Mouse (Mus musculus) bone marrow macrophage, adult 2 months (primary cell): ENCODE data around the gene Tcl1b4.
"Not testable (repeated sequence)": the region's sequence is repeated elsewhere in the genome, so short reads cannot be mapped to it uniquely, and the experiment has no call there.

Source experiments
- CTCF ChIP-seq: IDR thresholded peaks from 2 replicates; pipeline ENCODE4 v1.5.1; 2012; ENCODE audit warnings: low read depth, mild to moderate bottlenecking, low read length, moderate library complexity
- POLR2A ChIP-seq: IDR thresholded peaks from 2 replicates; pipeline ENCODE4 v1.6.1; 2012; ENCODE audit warnings: mild to moderate bottlenecking, low read depth, low read length, borderline replicate concordance

DNA sequence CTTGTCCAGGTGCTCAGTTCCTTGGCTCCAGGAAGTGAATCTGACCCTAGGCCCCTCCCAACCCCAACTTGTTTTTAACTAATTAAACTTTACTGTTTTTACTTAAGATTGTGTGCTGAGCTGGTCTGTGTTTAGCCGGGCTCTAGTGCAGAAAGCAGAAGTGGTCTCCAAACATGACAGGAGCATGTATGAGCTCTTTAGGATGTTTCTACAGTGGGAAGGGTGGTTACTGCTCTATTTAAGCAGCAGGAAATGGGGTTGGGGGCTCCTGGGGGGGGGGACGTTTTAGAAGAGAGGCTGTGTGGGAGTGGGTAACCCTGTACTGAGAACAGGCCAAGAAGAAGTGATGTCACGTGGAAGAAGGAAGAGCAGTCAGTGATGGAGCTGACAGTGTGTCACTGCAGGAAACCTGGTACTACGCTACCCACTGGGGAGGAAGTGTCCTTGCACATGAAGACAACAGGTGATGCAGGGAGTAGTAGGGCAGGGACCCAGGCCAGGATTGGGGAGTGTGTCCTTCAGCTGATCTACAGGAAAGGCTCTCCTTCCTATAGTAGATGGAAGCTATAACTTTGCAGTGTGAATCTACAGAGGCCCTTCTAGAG is 20.6 kb upstream of the Tcl1b4 start:
- TF ChIP-seq POLR2A, CTCF: not testable (repeated sequence)
